Mouse (Mus musculus) heart, postnatal 0 days (tissue): ENCODE measurements at regions not wholly inside any gene's neighbourhood (a gene's known extent, or its start where the extent isn't known, plus 50 kb on each side); places are given as distances from the start of the nearest gene placed in this dataset.
A peak's percentile ranks its signal among the peaks of the same experiment; 100 is the strongest.

Experiments used
- CTCF ChIP-seq: IDR thresholded peaks from 2 replicates; pipeline ENCODE4 v1.5.1; 2016; ENCODE audit warnings: antibody characterized with exemption, control low read depth, low read depth
- EP300 ChIP-seq: IDR thresholded peaks from 2 replicates; pipeline ENCODE4 v1.6.1; 2016; ENCODE audit warnings: antibody characterized with exemption, low read depth

GRCm38 (mm10) chr14:62042305-62043116, 249.9 kb upstream of the Rnaseh2b start:
- TF ChIP-seq CTCF (peak; percentile 74), EP300 (no peak)
